Mouse (Mus musculus): ENCODE measurements around the gene Ptbp3. TPM values are rescaled to one million over a fixed set of nuclear protein-coding genes. Genes with fewer than 3 reads are reported as not detected.
"Not testable (repeated sequence)": the region's sequence is repeated elsewhere in the genome, so short reads cannot be mapped to it uniquely, and the experiment has no call there.

Gene Ptbp3
- total RNA-seq, 2 experiments from 2014 or later = 28.9 to 29.9 TPM

DNA sequence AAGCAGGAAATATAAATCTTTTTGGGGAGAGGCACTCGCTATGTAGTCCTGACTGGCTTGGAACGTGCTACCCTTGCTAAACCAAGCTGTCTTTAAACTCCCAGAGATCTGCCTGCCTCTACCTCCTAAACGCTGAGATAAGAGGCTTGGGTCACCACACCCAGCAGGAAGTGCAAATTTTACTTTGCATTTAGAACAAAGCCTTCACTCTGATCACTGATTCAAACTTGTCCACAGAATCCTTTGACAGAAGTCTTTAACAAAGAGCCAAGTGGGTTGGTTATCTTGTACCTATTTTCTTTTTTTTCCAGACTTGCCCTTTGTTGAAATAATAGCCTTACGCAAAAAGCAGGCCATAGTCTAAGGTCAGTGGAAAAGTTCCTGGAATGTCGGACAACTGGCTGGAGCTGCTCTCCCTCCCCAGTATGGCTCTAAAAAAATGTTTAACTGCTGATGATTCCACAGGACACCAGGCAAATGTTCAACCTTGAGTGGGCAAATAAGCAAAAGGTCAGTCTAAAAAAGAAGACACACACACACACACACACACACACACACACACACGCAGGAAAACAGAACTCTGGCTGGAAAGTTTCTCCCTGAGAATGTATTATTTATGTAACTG, 9.0 kb upstream of the Ptbp3 start:
- intact Hi-C loops (cut with DNase I) = no loop called here
- no peak for DNase-seq

DNA sequence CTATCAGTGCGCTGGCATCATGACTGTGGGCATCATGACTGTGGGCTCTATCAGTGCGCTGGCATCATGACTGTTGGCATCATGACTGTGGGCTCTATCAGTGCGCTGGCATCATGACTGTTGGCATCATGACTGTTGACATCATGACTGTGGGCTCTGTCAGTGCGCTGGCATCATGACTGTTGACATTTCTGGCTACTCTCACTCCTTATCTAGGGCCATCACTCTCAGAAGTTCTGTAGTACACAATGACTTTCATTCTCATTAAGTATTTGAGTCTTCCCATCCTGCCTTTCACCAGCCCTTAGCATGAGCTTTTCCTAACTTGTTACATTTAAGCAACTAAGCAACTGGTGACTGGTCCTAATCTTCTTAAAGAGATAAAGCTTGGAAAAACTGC, 8.2 kb upstream of the Ptbp3 start:
- intact Hi-C loops (cut with DNase I); DNase-seq: not testable (repeated sequence)

- intact Hi-C loops (cut with DNase I) = no loop called here
- no peak for DNase-seq
Measured at GRCm38 (mm10) chr4:59555177-59555576, 6.0 kb upstream of the Ptbp3 start.

DNA sequence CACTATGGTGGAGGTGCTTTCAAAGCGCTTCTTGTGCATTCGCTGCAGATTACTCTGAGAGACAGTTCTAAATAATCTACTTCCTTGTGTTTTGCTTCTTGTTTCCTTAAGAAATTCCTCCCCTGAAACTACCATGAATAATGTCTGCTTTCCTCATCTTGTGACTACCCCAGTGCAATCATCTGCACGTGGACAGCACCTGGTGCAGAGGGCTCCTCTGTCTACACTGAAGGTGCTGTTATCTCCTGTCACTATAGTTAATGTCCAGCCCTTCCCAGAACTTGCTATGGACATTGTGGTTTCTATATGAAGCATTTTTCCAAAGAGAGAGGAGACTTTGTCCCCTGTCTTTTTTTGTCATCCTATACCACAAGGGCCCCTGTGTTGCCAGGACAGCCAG, 4.4 kb upstream of the Ptbp3 start:
- intact Hi-C loops (cut with DNase I) = loop anchor here (5.0 kb wide), 1 partner anchor 181 kb away; no protein-coding TSS in a partner anchor

DNA sequence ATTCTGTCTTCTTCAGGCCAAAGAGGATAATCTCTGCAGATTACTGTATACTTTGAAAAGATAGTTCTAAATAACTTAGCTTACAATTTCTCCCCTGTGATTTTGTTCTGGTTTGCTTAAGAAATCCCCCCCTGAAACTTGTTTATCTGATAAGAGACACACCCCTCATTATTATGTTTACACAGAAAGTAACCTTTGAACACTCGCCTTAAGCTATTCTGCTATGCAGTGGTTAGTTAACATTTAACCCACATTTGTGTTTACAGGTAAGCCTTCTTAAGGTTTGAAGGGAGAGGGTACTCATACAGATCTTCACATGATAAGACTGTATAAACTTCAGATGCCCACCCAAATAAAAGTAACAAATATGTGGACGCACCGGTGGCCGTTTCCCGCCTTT, 3.7 kb upstream of the Ptbp3 start:
- intact Hi-C loops (cut with DNase I) = loop anchor here (5.0 kb wide), 1 partner anchor 181 kb away; no protein-coding TSS in a partner anchor
- DNase-seq = no peak

More for the DNA sequence above, 4.4 kb upstream of the Ptbp3 start:
- no peak for DNase-seq

DNA sequence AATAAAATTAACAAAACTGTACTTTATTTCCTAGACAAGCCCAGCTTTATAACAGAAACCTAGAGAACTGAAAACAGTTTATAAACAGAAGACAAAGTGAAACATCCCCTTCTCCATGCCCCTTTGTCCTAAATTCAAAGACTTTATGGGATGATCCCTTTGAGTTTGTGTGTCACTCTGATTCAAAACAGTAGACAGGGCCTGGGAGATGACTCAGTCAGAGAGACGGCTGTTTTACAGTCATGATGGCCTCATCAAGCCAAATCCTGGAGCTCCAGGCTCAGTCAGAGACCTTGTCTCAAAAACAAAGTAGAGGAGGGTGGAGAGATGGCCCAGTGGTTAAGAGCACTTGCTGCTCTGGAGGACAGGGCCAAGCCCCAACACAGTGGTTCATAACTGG, 2.7 kb upstream of the Ptbp3 start:
- intact Hi-C loops (cut with DNase I) = loop anchor here (5.0 kb wide), 1 partner anchor 180 kb away; no protein-coding TSS in a partner anchor

DNA sequence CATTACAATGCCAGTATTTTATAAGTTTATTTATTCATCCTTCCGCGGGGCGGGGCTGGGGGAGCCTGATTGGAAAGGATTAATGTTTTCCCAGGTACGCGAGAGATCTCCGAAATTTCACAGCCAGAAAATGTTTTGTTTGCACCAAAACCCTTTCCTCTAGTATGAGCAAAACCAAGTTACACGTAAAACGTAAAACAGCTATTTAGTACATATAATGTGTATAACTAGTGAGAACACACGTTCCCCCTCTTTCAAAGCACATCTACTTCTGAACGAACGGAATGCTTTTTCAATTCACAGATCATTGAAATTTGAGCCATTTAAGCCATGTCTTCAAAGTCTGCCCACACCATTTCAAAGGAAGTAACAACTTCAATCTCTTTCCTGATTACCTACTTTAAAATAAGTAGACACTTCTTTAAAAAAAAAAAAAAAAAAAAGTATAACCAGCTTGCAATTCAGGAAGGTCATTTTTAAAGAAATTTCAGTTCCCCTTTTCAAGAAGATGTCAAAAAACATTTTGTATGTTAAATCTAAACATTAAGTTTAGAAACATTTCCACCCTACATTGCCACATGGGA, 905 bp upstream of the Ptbp3 start:
- DNase-seq = no peak
- intact Hi-C loops (cut with DNase I) = loop anchor here (5.0 kb wide), 2 partner anchors 168 to 178 kb away; no protein-coding TSS in a partner anchor

More for the DNA sequence above, 2.7 kb upstream of the Ptbp3 start:
- no peak for DNase-seq

DNA sequence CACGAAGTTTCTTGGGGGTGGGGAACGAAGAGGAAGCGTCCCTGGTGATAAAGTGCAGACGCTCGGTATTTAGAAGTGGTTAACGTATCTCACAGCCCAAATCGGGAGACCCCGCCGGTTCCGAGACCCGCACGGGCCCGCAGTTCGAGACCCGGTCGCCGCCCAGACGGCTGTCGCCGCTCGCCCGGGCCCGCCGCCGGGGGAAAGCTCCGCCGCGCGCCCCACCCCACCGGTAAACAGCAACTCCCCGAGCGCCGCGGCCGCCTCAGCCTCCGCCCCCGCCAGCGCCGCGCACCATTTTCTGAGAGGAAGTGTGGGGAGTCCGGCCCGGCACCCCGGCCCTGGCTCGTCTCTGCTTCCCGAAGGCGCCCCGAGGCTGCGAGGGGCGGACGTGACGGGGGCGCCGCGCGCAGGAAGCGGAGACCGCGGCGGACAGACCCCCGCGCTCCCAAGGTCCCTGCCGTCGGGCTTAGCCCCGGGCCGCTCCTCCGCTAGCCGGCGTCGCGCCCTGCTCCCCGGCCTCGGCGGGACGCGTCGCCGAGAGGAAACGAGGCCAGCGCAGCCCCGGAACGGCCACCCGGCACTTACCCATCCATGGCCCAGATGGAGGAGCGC, 497 bp downstream of the Ptbp3 start:
- peak; percentile 57 for DNase-seq
- intact Hi-C loops (cut with DNase I) = loop anchor here (5.0 kb wide), 1 partner anchor 166 kb away; no protein-coding TSS in a partner anchor

- DNase-seq = no peak
- intact Hi-C loops (cut with DNase I) = loop anchor here (5.0 kb wide), 1 partner anchor 166 kb away; no protein-coding TSS in a partner anchor
Measured at GRCm38 (mm10) chr4:59548011-59548559, 1.1 kb downstream of the Ptbp3 start.

DNA sequence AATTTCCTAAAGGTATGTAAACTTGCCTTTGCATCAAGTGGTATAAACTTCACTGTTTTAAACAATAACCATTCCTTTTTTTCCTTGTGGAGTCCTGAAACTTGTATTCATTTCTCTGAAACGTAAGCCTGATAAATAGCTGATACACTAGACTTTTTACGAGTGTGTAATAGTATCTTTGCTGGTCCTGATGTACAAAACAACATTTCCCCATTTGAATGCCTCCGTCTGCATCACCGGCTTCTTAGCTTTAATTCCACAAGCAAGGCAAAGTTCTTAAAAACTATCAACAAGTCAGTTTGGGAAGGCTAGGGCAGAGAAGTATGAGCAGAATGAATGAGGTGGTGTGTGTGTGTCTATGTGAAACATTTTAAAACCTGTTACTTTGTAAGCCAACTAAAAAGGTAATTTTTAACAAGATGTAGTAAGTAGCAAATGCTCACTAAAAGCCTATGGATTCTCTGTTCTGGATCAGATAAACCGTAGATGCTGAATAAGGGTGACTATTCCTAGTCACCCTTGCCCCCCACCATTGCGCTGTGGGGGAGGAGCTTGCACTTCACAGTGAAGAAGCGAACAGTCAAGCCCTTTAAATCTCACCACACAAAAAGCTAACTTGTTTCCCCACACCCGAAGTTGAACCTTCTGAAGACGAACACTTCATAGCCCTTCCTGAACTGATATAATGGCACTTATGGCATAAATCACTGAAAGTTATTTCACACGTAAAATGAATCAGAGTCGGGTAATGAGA, 1.9 kb downstream of the Ptbp3 start:
- no peak for DNase-seq
- intact Hi-C loops (cut with DNase I) = loop anchor here (5.0 kb wide), 1 partner anchor 165 kb away; no protein-coding TSS in a partner anchor

GRCm38 (mm10) chr4:59546285-59547071, 2.7 kb downstream of the Ptbp3 start:
- intact Hi-C loops (cut with DNase I) = loop anchor here (5.0 kb wide), 1 partner anchor 164 kb away; no protein-coding TSS in a partner anchor

GRCm38 (mm10) chr4:59544654-59545053, 4.5 kb downstream of the Ptbp3 start:
- DNase-seq = no peak
- intact Hi-C loops (cut with DNase I) = loop anchor here (5.0 kb wide), 1 partner anchor 162 kb away; no protein-coding TSS in a partner anchor

More at GRCm38 (mm10) chr4:59546285-59547071, 2.7 kb downstream of the Ptbp3 start:
- DNase-seq = no peak

DNA sequence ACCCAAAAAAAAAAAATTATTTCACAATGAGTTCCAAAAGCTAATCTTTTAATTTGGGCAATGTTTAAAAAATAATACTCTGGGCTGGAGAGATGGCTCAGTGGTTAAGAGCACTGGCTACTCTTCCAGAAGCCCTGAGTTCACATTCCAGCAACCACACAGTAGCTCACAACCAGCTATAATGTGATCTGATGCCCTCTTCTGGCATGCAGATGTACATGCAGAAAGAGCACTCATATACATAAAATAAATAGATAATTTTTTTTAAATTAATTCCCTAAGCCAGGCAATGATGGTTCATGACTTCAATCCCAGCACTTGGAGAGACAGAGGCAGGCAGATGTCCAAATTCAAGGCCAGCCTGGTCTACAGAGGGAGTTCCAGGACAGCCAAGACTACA, 6.2 kb downstream of the Ptbp3 start:
- DNase-seq = no peak

GRCm38 (mm10) chr4:59536281-59536680, 12.9 kb downstream of the Ptbp3 start:
- DNase-seq = no peak
- intact Hi-C loops (cut with DNase I) = no loop called here

More for the DNA sequence above, 6.2 kb downstream of the Ptbp3 start:
- intact Hi-C loops (cut with DNase I) = no loop called here

GRCm38 (mm10) chr4:59535624-59536023, 13.5 kb downstream of the Ptbp3 start:
- DNase-seq = no peak
- intact Hi-C loops (cut with DNase I) = no loop called here

DNA sequence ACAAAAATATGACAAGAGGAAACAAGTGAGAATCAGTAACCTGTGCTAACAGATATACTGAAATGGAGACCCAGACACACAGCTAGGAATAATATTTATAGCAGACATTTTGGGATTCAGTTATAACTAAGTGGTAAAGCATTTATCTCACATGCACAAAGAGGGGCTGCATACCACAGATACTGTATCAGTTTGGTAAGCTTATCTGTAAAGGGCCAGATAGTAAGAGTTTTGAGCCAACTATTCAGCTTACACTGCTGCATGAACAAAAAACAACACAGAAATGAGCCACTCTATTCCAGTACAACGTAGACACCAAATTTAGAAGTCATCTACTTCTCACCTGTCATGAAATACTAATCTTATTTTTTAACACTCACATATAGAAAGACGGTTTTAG, 15.9 kb downstream of the Ptbp3 start:
- intact Hi-C loops (cut with DNase I) = no loop called here
- no peak for DNase-seq

DNA sequence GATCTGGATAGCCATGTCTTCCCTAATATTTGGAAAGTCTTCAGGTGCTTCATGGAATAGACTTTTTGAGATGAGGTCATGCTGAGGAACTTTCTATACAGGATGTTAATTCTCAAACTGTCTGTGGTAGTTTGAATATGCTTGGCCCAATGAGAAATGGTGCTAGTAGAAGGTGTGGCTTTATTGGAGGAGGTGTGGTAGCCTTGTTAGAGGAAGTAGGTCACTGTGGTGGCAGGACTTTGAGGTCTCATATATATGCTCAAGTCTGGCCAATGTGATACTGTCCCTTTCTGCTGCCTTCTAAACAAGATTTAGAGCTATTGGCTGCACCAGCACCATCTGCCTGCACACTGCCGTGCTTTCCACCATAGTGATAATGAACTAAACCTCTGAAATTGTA, 18.0 kb downstream of the Ptbp3 start:
- intact Hi-C loops (cut with DNase I) = no loop called here
- DNase-seq = no peak

DNA sequence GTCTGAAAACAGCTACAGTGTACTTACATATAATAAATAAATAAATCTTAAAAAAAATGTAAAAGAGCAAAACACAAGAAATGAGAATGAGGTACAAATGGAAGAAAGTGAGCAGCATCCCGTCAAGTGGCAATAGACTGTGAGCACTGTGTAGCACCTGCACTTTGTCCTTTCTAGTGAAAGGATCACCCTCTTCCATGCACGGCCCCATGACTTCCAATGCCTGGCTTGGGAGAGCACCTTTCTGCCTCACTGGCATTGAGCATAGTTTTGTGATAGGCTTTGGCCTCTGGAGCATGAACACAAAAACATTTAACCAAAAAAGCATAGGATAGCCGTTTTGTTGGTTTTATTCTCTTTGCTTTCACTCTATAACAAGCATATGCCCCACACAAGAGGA, 21.7 kb downstream of the Ptbp3 start:
- intact Hi-C loops (cut with DNase I) = no loop called here
- no peak for DNase-seq

- no peak for DNase-seq
- intact Hi-C loops (cut with DNase I) = no loop called here
Measured at GRCm38 (mm10) chr4:59526728-59527127, 22.4 kb downstream of the Ptbp3 start.

DNA sequence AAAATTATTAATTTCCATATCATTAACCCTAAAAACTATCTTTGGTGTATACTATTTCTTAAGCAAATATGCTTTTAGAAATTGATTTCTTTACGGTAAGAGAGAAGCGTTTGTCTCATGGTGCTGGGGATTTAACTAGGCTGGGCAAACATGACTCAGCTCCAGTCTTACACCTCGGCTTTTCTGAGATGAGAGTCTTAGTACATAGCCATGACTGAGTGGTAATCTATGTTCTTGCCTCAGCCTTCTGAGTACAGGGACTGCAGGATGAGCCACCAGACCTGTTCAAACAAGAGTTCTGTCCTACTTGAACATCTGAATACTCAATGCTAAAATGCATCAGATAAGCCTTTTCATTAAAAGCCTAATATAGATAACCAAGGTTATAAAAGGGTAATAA, 24.3 kb downstream of the Ptbp3 start:
- intact Hi-C loops (cut with DNase I) = no loop called here
- no peak for DNase-seq
